Mouse (Mus musculus) ovary, adult 2 months (tissue): ENCODE results near the gene Fbl. TPM values are rescaled to one million over a fixed set of nuclear protein-coding genes. Genes with fewer than 3 reads are reported as not detected.

ENCODE experiments used
- polyA plus RNA-seq: library from polyadenylated mRNA; depleted of rRNA; stranded (reverse); fragments of >200 nt; gene quantifications from 2 replicates; pipeline ENCODE4 v1.2.3, GENCODE M21; 2012; rRNA removed

Fbl gene
- 53.6 and 78.1 TPM in 2 replicates for polyA plus RNA-seq

DNA sequence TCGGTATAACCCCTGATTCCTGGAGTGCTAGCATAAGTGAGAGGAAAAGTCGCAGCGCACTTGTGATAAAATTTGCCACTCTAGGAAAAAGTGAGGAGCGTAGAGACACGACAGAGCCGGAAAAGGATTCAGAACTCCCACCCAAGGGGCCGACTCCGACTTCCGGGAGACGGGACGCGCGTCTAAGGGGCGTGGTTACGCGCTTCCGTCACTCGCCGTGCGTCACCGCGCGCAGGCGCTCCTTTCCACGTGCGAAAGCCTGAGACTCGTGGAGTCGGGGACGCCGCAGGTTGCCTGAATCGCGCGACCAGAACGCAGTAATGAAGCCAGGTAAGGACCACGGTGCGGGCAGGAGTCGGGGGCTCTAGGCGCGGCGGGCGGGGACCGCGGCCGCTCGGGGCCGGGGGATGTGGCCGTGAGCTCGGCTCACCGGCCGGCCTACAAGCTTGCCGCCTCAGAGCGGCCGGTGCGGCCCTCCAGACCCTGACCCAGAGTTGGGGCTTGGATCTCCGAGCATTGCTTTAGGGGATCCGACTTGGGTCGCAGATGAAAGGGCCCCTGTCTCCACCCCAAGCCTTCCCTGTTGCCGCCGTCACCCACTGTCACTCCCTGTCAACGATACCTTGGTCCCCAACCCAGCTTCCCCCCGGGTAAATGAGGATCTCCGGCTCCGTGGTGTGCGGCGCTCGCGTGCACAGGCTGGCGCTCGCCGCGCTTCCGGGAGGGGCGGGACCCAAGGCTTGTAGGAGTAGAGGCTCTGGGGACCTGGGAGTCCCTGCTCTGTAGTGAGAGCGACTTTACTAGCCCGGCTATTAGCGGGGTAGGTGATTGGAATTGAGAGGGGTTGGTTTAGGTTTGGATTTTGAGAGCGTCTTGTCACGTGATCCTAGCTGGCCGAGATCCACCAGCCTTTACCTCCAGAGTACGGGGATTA, at the start of gene Fbl:
Gene Fbl, plus strand, starts transcription at position 222 of the 934 bp plus-strand sequence.

DNA sequence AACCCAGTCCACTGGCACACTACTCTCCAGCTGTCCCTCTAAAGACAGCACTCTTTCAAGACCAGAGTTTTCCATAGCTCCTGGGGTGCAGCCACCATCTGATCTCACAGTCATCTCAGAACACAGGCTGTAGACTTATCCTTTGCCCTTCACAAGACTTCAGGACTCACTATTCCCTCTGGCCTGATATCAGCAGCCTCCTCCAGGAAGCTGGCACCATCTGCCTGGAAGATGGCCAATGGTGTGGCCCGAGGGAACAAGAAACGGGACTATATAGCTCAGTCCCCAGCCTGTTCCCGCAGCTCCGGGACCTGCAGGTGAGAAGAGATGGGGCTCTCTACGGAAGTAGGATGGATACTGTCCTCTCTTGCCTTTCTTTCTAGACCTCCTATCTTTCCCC, 40.3 kb upstream of the Fbl start, which contains the start of gene 9530053A07Rik:
Gene 9530053A07Rik, plus strand, starts transcription at position 301 of the 400 bp plus-strand sequence.

DNA sequence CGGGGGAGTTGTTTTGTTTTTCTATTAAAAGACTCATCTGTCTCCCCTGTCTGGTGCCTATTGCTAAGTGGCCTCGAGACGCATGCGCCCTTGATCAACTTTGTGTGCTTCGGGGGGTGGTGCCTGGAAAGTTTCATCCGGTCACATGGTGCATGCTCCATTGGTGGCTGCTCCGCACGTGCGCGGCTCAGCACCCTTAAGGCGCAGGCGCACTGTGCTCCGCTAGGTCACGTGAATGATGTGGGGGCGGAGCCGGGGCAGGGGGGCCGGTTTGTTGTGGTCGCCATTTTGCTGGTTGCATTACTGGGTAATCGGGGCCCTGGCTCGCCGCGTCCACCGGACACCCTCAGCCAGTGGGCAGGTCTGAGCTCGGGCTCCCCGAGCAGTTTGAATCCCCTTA, 9.7 kb downstream of the Fbl start, which contains the start of gene Dyrk1b:
Gene Dyrk1b, plus strand, starts transcription at position 242 of the 400 bp plus-strand sequence.

Other genes starting within 250 kb of the Fbl start
- gene Zfp974, start 240.2 kb upstream of the Fbl start, polyA plus RNA-seq = 1.3 and 1.5 TPM in 2 replicates
- 1.0 and 1.4 TPM in 2 replicates for gene Zfp780b, start 190.5 kb upstream of the Fbl start, polyA plus RNA-seq
- gene Zfp850, start 155.6 kb upstream of the Fbl start, polyA plus RNA-seq = 0.10 and 0.44 TPM in 2 replicates
- 146 and 150 TPM in 2 replicates for gene Psmc4, start 119.6 kb upstream of the Fbl start, polyA plus RNA-seq
- 24.0 and 60.8 TPM in 2 replicates for gene Fcgbp, start 98.5 kb upstream of the Fbl start, polyA plus RNA-seq
- gene 9530053A07Rik, start 40.2 kb upstream of the Fbl start, polyA plus RNA-seq = 0.12 and 0.15 TPM in 2 replicates
- gene Dyrk1b, start 9.8 kb downstream of the Fbl start, polyA plus RNA-seq = 57.1 and 60.7 TPM in 2 replicates
- 25.5 and 40.8 TPM in 2 replicates for gene Eid2, start 98.2 kb downstream of the Fbl start, polyA plus RNA-seq
- gene Eid2b, start 108.0 kb downstream of the Fbl start, polyA plus RNA-seq = 16.8 and 23.9 TPM in 2 replicates
- 0.12 and 0.46 TPM in 2 replicates for gene Selenov, start 121.5 kb downstream of the Fbl start, polyA plus RNA-seq
- 0.38 and 0.45 TPM in 2 replicates for gene Dll3, start 132.5 kb downstream of the Fbl start, polyA plus RNA-seq
- 104 and 109 TPM in 2 replicates for gene Timm50, start 142.4 kb downstream of the Fbl start, polyA plus RNA-seq
- 140 and 172 TPM in 2 replicates for gene Supt5, start 169.0 kb downstream of the Fbl start, polyA plus RNA-seq
- gene Rps16, start 180.9 kb downstream of the Fbl start, polyA plus RNA-seq = 1,842 and 2,300 TPM in 2 replicates
- gene Plekhg2, start 202.9 kb downstream of the Fbl start, polyA plus RNA-seq = 48.3 and 50.7 TPM in 2 replicates
- gene Zfp36, start 210.5 kb downstream of the Fbl start, polyA plus RNA-seq = 50.2 and 54.2 TPM in 2 replicates
- 93.8 and 104 TPM in 2 replicates for gene Med29, start 223.0 kb downstream of the Fbl start, polyA plus RNA-seq
- gene Paf1, start 223.2 kb downstream of the Fbl start, polyA plus RNA-seq = 118 and 195 TPM in 2 replicates